Mouse (Mus musculus) hindbrain, embryonic 15.5 days (tissue): ENCODE results near the gene Clip2. TPM values are rescaled to one million over a fixed set of nuclear protein-coding genes. Genes with fewer than 3 reads are reported as not detected.
A peak's percentile ranks its signal among the peaks of the same experiment; 100 is the strongest.

Experiments used
- ATAC-seq: fragments of 200-750 bp; cut with Nextera tagmentation; 2 replicates; pipeline ENCODE4 v1.8.0; 2017; ENCODE audit warnings: low read depth, moderate number of reproducible peaks, moderate TSS enrichment; ENCODE audit not compliant: low FRiP score
- H3K27ac ChIP-seq: fragments of 300-500 bp; sonication (generic); replicated peaks from 2 replicates; pipeline ENCODE4 v1.5.1; 2015; ENCODE audit warnings: mild to moderate bottlenecking, inconsistent platforms
- H3K27me3 ChIP-seq: fragments of 300-500 bp; sonication (generic); 2 replicates; pipeline ENCODE4 v1.6.1; 2015; ENCODE audit warnings: control low read depth, inconsistent platforms
- H3K36me3 ChIP-seq: fragments of 300-500 bp; sonication (generic); 2 replicates; pipeline ENCODE4 v1.6.1; 2015; ENCODE audit warnings: control low read depth, inconsistent platforms
- H3K4me1 ChIP-seq: fragments of 300-500 bp; sonication (generic); replicated peaks from 2 replicates; pipeline ENCODE4 v1.6.1; 2015; ENCODE audit warnings: control low read depth, inconsistent platforms
- H3K4me2 ChIP-seq: fragments of 300-500 bp; sonication (generic); 2 replicates; pipeline ENCODE4 v1.6.1; 2015; ENCODE audit warnings: moderate library complexity, mild to moderate bottlenecking, inconsistent platforms
- H3K4me3 ChIP-seq: fragments of 300-500 bp; sonication (generic); 2 replicates; pipeline ENCODE4 v1.5.1; 2015; ENCODE audit warnings: mild to moderate bottlenecking, inconsistent platforms
- H3K9ac ChIP-seq: fragments of 300-500 bp; sonication (generic); 2 replicates; pipeline ENCODE4 v1.6.1; 2015; ENCODE audit warnings: inconsistent platforms
- H3K9me3 ChIP-seq: fragments of 300-500 bp; sonication (generic); 2 replicates; pipeline ENCODE4 v1.6.1; 2016; ENCODE audit warnings: control low read depth, inconsistent platforms
- WGBS: fragments of 180-500 bp; shearing (Covaris S2); methylation state at CpG from one replicate; pipeline ENCODE4 v1.1.7; 2015; 5-methylcytosine and 5-hydroxymethylcytosine counted together
- polyA plus RNA-seq: library from polyadenylated mRNA; unstranded; fragments of >200 nt; fragmentation: Nextera tagmentation; extraction: Ambion mirVana; gene quantifications from 2 replicates; pipeline ENCODE4 v1.2.1, GENCODE M21; 2015

The Clip2 gene
- polyA plus RNA-seq, result 13.8 and 14.9 TPM in 2 replicates

DNA sequence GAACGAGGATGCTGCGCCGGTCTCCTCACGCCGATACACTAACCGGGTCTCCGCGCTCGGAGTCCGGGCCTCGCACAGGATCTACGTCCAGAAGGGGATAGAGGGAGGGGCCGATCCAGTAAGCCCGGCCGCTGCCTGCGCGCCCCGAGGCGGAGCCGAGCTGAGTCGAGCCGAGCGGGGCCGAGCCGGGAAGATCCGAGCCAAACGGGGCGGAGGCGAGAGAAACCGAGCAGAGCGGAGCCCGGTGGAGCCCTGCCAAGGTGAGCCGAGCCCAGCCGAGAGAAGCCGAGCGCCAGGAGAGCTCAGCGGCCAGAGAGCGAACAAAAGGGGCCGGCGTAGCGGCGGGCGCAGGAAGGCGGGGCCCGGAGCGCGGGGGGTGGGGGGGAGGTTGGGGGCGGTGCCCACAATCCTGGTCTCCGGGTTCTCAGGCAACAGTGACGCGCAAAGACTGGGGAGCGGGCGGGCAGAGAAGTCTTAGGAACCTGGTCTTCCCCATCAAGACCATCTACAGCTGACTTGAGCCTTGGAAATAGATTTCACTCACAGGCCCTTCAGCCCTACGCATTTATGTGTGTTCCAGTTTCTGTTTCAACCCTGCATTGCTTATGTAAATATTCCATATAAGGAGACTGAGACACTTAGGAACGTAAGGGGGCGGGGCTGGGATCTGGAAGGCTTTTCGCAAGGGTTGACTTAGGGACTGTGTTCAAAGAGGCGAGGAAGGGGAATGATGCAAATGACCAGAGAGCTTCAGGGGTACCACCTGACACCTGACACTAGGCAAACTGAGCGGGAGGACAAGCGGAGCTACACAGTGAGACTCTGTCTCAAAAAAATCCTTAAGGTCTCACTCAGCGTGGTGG lies at the start of gene Clip2:
Gene Clip2 (minus strand): TSS at position 325 of the 863 bp plus-strand sequence.
- H3K27me3 ChIP-seq, result no peaks in the 10 kb centered on the region
- peak within 1 kb of the TSS; percentile 96 for H3K4me3 ChIP-seq
- no peaks in the 10 kb centered on the region for H3K9me3 ChIP-seq
- peak within 1 kb of the TSS; percentile 93 for H3K4me2 ChIP-seq
- peak within 1 kb of the TSS; percentile 99 for H3K9ac ChIP-seq
- peak; percentile 92 for ATAC-seq
- H3K4me1 ChIP-seq, result peaks cover 57% of the 10 kb centered on the region
- peak within 1 kb of the TSS; percentile 99 for H3K27ac ChIP-seq
- H3K36me3 ChIP-seq, result no peaks in the 10 kb centered on the region
- under 1% methylated on average over 58 of the region's 61 CpGs for WGBS

DNA sequence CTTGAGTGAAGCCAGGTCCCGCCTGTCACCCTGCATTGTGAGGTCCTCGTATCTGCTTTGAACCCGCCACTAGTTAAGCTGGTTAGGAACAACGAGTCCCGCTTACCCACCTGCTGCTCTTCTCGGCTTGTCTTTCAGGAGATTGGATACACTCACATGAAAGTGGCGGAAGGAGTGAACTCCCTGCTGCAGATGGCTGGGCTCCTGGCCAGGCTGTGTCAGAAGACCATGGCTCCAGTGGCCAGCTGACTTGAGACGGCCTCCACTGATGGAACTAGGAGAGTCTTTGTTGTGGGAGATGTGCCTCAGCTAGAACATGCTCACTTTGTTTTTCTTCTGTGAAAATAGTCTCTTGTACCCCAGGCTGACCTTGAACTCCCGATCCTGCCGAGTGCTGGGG lies 45.5 kb upstream of the Clip2 start:
- ATAC-seq, result no peak
- H3K9me3 ChIP-seq, result no peaks in the 10 kb centered on the region
- H3K27ac ChIP-seq, result no peak overlapping the region
- H3K4me2 ChIP-seq, result no peak overlapping the region
- H3K4me3 ChIP-seq, result no peak overlapping the region
- H3K9ac ChIP-seq, result no peak overlapping the region
- H3K36me3 ChIP-seq, result peaks cover 46% of the 10 kb centered on the region
- WGBS, result 82% methylated on average over 10 of the region's 10 CpGs
- no peaks in the 10 kb centered on the region for H3K27me3 ChIP-seq
- H3K4me1 ChIP-seq, result no peaks in the 10 kb centered on the region

GRCm38 (mm10) chr5:134593093-134593492 lies 40.9 kb upstream of the Clip2 start:
- H3K36me3 ChIP-seq, result peaks cover 38% of the 10 kb centered on the region
- H3K27ac ChIP-seq, result no peak overlapping the region
- WGBS, result 90% methylated on average over 9 of the region's 9 CpGs
- no peak overlapping the region for H3K9ac ChIP-seq
- no peak overlapping the region for H3K4me3 ChIP-seq
- H3K4me1 ChIP-seq, result no peaks in the 10 kb centered on the region
- no peaks in the 10 kb centered on the region for H3K9me3 ChIP-seq
- no peak for ATAC-seq
- no peak overlapping the region for H3K4me2 ChIP-seq
- H3K27me3 ChIP-seq, result no peaks in the 10 kb centered on the region

GRCm38 (mm10) chr5:134592026-134592581 lies 39.9 kb upstream of the Clip2 start:
- no peak overlapping the region for H3K4me2 ChIP-seq
- no peak overlapping the region for H3K4me3 ChIP-seq
- no peaks in the 10 kb centered on the region for H3K4me1 ChIP-seq
- 92% methylated on average over 11 of the region's 11 CpGs for WGBS
- peaks cover 33% of the 10 kb centered on the region for H3K36me3 ChIP-seq
- ATAC-seq, result no peak
- H3K9me3 ChIP-seq, result no peaks in the 10 kb centered on the region
- no peak overlapping the region for H3K9ac ChIP-seq
- H3K27me3 ChIP-seq, result no peaks in the 10 kb centered on the region
- no peak overlapping the region for H3K27ac ChIP-seq

DNA sequence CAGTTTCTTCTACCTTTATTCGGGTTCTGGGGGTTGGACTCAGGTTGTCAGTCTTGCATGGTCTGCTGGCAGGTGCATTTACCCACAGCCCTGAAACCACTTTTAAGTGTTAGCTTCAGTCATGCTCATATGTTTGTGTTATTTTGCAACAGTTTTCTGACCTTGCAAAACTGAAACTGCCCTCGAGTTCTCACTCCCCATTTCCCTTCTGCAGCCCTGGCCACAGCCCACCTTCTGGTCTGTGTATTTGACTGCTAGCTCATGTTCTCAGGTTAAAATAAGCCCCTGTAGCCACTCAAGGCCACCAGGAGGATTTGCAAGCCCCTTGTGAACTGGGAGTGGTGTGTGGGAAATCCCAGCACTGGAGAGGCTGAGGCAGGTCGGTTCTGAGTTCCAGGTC lies 37.7 kb upstream of the Clip2 start:
- no peak overlapping the region for H3K4me2 ChIP-seq
- no peaks in the 10 kb centered on the region for H3K27me3 ChIP-seq
- H3K9ac ChIP-seq, result no peak overlapping the region
- peaks cover 16% of the 10 kb centered on the region for H3K36me3 ChIP-seq
- ATAC-seq, result no peak
- no peaks in the 10 kb centered on the region for H3K9me3 ChIP-seq
- no peak overlapping the region for H3K27ac ChIP-seq
- H3K4me1 ChIP-seq, result no peaks in the 10 kb centered on the region
- no peak overlapping the region for H3K4me3 ChIP-seq
- 88% methylated on average over 3 of the region's 3 CpGs for WGBS

GRCm38 (mm10) chr5:134584798-134585197 lies 32.6 kb upstream of the Clip2 start:
- Histone ChIP-seq H3K9me3 (no peaks in the 10 kb centered on the region), H3K27me3 (no peaks in the 10 kb centered on the region), H3K4me1 (peaks cover 14% of the 10 kb centered on the region), H3K9ac (no peak overlapping the region), H3K4me2 (no peak overlapping the region), H3K36me3 (no peaks in the 10 kb centered on the region), H3K4me3 (no peak overlapping the region), H3K27ac (no peak overlapping the region)
- ATAC-seq, result no peak
- whole genome bisulfite sequencing, result 92% methylated on average over 5 of the region's 5 CpGs

GRCm38 (mm10) chr5:134583884-134584213 lies 31.6 kb upstream of the Clip2 start:
- no peak overlapping the region for H3K9ac ChIP-seq
- peaks cover 14% of the 10 kb centered on the region for H3K4me1 ChIP-seq
- no peak overlapping the region for H3K27ac ChIP-seq
- H3K36me3 ChIP-seq, result no peaks in the 10 kb centered on the region
- no peak overlapping the region for H3K4me2 ChIP-seq
- no peaks in the 10 kb centered on the region for H3K9me3 ChIP-seq
- H3K4me3 ChIP-seq, result no peak overlapping the region
- H3K27me3 ChIP-seq, result no peaks in the 10 kb centered on the region
- WGBS, result 76% methylated on average over 3 of the region's 3 CpGs
- no peak for ATAC-seq

DNA sequence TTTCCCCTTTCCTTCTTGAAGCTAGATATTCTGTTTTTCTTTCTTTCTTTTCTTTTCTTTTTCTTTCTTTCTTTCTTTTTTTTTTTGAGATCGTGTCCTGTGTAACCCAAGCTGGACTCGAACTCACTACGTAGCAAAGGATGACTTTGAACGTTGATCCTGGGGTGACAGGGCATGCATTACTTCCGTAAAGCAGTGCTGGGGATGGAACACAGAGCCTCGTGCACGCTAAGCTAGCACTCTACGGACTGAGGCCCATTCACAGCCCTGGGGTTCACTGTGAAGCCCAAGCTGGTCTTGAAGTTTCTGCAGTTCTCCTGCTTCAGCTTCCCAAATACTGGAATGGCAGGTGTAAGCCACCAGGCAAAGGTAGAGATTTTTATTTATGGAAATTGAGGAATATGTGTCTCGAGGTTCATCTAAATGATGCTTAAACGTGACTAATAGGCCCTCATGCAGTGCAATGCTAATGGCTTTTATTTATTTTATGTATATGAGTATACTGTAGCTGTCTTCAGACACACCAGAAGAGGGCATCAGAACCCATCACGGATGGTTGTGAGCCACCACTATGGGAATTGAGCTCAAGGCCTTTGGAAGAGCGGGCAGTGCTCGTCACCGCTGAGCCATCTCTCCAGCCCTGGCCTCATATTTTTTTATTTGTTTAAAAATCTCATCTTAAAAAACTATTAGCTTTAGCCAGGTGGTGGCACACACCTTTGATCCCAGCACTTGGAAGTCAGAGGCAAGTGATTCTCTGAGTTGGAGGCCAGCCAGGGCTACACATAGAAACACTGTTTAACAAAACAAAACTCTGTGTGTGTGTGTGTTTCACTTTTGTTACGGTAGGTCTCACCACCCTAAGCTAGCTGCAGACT lies 31.0 kb upstream of the Clip2 start:
- 0 out of 2 replicates have a peak overlapping the region, but pooled peaks have one; percentile 18 for H3K27ac ChIP-seq
- ATAC-seq, result no peak
- no peaks in the 10 kb centered on the region for H3K36me3 ChIP-seq
- no peaks in the 10 kb centered on the region for H3K9me3 ChIP-seq
- H3K4me1 ChIP-seq, result peaks cover 14% of the 10 kb centered on the region
- no peaks in the 10 kb centered on the region for H3K27me3 ChIP-seq
- 29% methylated on average over 15 of the region's 15 CpGs for WGBS
- H3K9ac ChIP-seq, result peak overlapping the region; percentile 97
- peak overlapping the region; percentile 82 for H3K4me3 ChIP-seq
- H3K4me2 ChIP-seq, result peak overlapping the region; percentile 83

DNA sequence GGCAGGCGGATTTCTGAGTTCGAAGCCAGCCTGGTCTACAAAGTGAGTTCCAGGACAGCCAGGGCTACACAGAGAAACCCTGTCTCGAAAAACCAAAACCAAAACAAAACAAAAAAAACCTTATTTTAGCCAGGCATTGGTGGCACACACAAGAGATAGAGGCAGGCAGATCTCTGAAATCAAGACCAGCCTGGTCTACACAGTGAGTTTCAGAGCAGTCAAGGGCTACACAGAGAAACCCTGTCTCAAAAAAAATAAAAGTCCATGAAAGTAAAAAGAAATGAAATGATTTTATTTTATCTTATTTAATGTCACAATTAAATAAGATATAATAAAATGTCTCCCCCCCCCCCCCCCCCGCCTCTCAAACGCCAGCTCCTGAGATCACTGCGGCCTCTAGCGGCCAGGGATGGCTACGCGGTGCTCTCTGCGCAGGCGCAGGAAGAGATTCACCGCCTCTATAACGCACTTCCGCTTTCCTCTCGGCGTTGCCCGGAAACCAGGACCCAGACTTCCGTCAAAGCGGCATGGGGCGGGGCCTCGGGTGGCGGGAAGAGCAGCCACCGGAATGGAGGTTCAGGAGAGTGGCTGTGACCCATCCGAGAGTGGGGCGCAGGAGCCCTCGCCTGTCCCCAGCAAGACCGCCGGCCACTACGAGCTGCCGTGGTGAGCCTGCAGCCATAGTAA lies 30.1 kb upstream of the Clip2 start:
- ATAC-seq, result peak; percentile 96
- H3K4me2 ChIP-seq, result peak overlapping the region; percentile 83
- H3K27me3 ChIP-seq, result no peaks in the 10 kb centered on the region
- H3K4me3 ChIP-seq, result peak overlapping the region; percentile 82
- H3K4me1 ChIP-seq, result peaks cover 14% of the 10 kb centered on the region
- 0 out of 2 replicates have a peak overlapping the region, but pooled peaks have one; percentile 18 for H3K27ac ChIP-seq
- H3K9me3 ChIP-seq, result no peaks in the 10 kb centered on the region
- H3K9ac ChIP-seq, result peak overlapping the region; percentile 97
- 7% methylated on average over 30 of the region's 30 CpGs for WGBS
- no peaks in the 10 kb centered on the region for H3K36me3 ChIP-seq

DNA sequence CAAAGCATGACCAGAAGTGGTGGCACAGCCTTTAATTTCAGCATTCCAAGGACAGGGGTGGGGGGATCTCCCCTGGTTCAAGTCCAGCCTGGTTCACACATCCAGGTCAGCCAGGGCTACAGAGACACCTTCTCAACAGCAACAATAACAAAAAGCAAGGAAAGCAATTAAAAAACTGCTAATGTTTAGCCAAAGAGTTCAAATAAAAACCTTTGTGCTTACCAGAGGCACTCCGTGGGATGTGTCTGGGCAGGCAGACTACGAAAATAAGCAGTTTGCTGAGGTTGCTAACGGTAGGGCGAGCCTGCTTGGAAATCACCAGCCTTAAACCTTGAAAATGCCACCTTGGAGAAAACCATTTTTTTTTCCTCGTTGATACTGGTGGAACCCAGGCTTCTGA lies 28.9 kb upstream of the Clip2 start, which contains the start of gene Rfc2:
Gene Rfc2 (plus strand): TSS at position 221 of the 400 bp plus-strand sequence.
- no peaks in the 10 kb centered on the region for H3K9me3 ChIP-seq
- no peak within 1 kb of the TSS for H3K9ac ChIP-seq
- 84% methylated on average over 5 of the region's 5 CpGs for WGBS
- H3K4me1 ChIP-seq, result peaks cover 14% of the 10 kb centered on the region
- no peaks in the 10 kb centered on the region for H3K36me3 ChIP-seq
- H3K27me3 ChIP-seq, result no peaks in the 10 kb centered on the region
- H3K27ac ChIP-seq, result no peak within 1 kb of the TSS
- H3K4me3 ChIP-seq, result no peak within 1 kb of the TSS
- H3K4me2 ChIP-seq, result no peak within 1 kb of the TSS
- ATAC-seq, result no peak

GRCm38 (mm10) chr5:134579135-134579534 lies 26.9 kb upstream of the Clip2 start:
- H3K4me2 ChIP-seq, result no peak overlapping the region
- peaks cover 13% of the 10 kb centered on the region for H3K4me1 ChIP-seq
- H3K9ac ChIP-seq, result no peak overlapping the region
- no peak overlapping the region for H3K27ac ChIP-seq
- no peaks in the 10 kb centered on the region for H3K27me3 ChIP-seq
- 65% methylated on average over 3 of the region's 3 CpGs for WGBS
- H3K36me3 ChIP-seq, result no peaks in the 10 kb centered on the region
- no peaks in the 10 kb centered on the region for H3K9me3 ChIP-seq
- no peak for ATAC-seq
- H3K4me3 ChIP-seq, result no peak overlapping the region
